Mouse (Mus musculus) ovary, adult 18-20 months (tissue): Measurements from ENCODE around the gene Hist2h3c1.
"Not testable (repeated sequence)": the region's sequence is repeated elsewhere in the genome, so short reads cannot be mapped to it uniquely, and the experiment has no call there.

Experiments used
- DNase-seq: peaks from one replicate; pipeline ENCODE4 v3.0.0; 2022; ENCODE audit warnings: low spot score, mixed read lengths

Hist2h3c1 gene

DNA sequence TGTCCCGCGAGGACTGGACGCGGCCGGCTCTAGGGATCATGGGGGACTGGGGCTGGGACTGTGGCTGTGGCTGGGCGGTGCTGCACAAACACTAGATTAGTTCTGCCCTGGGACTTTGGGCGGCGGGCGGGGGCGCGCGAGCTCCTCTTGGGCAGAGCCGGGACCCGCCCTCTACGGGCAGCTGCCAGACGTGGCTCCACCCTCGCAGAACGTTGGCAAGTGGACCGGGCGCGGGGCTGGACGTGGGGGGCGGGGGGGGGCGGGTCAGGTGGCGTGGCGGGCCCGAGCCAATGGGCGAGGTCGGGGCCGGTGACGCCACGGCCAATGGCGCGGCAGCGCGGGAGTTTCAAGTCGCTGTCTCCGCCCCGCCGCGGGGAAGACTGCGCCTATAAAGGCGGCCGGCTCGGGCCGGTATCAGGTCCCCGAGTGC is at the start of gene Hist2h3c1:
Gene Hist2h3c1, plus strand, starts transcription at position 259 of the 430 bp plus-strand sequence.
- DNase-seq = not testable (repeated sequence)

DNA sequence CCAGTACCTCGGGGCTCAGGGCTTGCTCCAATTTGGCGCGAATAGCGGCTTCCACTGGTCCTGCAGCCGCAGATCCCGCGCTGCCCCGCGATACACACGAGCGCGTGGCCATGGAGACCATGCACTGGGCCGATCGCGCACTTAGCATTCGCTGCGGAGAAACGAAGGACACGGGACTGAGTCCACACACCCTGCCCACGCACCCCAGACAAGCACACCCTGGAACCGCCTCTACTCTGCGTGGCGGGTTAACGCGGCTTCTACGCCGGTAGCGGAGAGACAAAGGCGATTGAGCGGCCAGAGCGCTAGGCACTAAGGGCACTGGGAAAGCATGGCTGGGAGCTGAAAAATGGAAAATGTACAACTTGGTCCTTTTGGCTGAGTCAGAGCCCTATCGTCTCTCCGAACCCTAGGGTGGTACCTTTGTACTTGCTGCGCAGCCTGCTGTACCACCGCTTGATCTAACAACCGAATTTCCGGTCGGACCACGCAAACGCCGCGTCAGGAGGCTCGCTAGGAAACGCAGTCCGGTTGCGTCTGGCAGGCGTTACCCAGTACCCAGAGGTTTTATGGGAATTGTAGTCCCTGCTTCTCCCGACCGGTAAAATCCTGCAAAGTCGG is 49.2 kb upstream of the Hist2h3c1 start:
- peak; percentile 83 for DNase-seq

DNA sequence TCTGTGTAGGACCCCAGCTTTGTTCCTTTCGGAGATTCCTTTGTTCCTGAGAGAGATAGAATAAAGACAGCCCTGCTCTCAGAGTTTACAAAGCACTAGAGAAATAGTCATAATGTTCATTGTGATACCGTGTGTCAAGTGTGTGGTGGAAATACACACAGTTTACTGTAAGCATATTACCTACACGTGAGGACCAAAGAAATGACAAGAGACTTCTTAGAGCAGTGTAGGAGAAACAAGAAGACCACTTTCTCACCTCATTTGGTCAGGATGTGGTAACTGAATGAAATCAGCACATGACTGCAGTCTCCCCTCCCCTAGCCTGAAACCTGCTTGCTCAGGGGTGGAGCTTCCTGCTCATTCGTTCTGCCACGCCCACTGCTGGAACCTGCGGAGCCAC is 48.3 kb upstream of the Hist2h3c1 start:
- DNase-seq = no peak

GRCm38 (mm10) chr3:96198601-96199251 is 47.8 kb upstream of the Hist2h3c1 start:
- DNase-seq = not testable (repeated sequence)

GRCm38 (mm10) chr3:96199731-96200130 is 46.8 kb upstream of the Hist2h3c1 start:
- DNase-seq = no peak

DNA sequence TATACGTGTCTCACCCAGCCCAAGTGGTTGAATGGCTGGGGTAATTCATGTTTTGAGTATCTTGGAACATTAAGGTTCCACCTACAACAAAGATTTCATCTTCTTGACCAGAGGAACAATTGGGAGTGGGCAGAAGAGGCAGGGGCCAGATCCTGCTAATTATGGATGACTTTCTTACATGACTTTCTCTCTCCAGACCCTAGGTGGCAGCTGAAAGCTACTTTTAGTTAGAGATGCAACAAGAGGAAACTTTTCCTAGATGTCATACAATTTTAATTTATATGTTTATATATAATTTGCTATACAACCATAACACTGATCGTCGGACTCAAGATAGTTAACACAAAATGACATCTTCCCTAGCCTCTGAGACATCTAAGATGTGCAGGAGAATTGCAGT is 38.7 kb upstream of the Hist2h3c1 start:
- no peak for DNase-seq

DNA sequence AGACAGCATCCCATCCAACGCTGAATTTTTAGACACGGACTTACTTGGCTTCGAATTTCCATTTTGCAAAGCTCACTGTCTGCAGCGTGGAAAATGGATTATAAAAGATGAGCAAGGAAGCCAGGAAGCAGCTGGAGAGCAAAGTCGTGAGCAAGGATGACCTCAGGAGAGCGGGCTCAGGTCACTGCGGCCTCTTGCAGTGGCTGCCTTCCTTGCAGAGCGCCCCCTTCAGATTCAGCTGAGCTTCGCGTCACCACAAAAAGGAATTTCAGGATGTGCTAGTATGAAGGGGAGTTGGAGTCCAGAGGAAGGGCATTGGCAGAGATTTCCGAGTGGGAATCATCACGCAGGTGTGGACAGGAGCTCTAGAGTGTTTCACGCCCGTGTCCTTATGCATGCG is 37.2 kb upstream of the Hist2h3c1 start:
- DNase-seq = no peak

GRCm38 (mm10) chr3:96219191-96219641 is 27.3 kb upstream of the Hist2h3c1 start:
- no peak for DNase-seq

DNA sequence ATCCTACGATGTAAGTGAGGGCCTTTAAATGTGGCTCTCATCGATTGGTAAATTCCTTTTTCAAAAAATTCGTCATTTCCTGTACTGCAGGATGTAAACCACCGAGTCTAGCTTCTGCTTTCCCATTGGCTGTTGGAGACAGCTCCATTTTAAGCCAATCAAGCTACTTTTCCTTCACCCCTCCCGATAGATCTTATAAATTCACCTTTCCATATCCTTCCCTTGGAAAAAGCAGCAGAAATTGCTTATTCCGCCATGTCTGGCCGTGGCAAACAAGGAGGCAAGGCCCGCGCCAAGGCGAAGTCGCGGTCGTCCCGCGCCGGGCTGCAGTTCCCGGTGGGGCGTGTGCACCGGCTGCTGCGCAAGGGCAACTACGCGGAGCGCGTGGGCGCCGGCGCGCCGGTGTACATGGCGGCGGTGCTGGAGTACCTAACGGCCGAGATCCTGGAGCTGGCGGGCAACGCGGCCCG is 26.8 kb upstream of the Hist2h3c1 start, which contains the start of the genes Bola1 and Hist2h2ab:
Gene Bola1, minus strand, starts transcription at position 49 of the 470 bp plus-strand sequence.
Gene Hist2h2ab, plus strand, starts transcription at position 205 of the 470 bp plus-strand sequence.
- peak; percentile 65 for DNase-seq

DNA sequence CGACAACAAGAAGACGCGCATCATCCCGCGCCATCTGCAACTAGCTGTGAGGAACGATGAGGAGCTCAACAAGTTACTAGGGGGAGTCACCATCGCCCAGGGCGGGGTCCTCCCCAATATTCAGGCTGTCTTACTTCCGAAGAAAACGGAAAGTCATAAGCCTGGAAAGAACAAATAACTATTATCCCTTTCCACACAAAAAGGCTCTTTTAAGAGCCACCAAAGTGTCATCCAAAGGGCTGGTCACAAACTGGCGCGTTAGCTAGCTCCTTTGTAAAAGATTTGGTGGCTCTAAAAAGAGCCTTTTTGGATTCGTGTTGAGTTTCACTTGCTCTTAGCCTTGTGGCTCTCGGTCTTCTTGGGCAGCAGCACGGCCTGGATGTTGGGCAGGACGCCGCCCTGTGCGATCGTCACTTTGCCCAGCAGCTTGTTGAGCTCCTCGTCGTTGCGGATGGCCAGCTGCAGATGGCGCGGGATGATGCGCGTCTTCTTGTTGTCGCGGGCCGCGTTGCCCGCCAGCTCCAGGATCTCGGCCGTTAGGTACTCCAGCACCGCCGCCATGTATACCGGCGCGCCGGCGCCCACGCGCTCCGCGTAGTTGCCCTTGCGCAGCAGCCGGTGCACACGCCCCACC is 26.2 kb upstream of the Hist2h3c1 start:
- not testable (repeated sequence) for DNase-seq

DNA sequence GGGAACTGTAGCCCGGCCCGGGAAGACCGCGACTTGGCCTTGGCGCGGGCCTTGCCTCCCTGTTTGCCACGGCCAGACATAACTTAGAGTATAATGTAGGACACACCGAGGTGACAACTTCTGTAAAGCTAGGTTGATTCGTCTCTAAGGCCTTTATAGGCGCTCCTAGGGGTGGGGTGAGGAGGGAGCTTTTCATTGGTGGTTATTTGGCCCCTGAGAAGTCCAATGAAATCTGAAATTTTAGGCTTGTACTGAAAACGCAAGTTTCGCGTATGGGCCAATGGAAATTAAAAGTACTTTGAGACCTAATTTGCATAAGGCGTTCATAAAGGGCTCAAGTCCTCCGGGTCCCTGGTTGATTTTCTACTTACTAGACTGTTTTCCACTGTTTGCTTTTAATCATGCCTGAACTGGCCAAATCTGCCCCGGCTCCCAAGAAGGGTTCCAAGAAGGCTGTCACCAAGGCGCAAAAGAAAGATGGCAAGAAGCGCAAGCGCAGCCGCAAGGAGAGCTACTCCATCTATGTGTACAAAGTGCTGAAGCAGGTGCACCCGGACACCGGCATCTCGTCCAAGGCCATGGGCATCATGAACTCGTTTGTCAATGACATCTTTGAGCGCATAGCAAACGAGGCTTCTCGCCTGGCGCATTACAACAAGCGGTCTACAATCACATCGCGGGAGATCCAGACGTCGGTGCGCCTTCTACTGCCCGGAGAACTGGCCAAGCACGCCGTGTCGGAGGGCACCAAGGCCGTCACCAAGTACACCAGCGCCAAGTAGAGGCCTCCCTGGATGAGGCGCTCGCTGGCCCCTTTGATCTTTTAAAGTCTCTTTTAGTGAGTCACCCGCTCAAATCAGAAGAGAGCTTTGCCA is 25.5 kb upstream of the Hist2h3c1 start, which contains the start of the genes Hist2h2ac and Hist2h2be:
Gene Hist2h2ac, minus strand, starts transcription at position 116 of the 875 bp plus-strand sequence.
Gene Hist2h2be, plus strand, starts transcription at position 355 of the 875 bp plus-strand sequence.
- DNase-seq = peak; percentile 88

DNA sequence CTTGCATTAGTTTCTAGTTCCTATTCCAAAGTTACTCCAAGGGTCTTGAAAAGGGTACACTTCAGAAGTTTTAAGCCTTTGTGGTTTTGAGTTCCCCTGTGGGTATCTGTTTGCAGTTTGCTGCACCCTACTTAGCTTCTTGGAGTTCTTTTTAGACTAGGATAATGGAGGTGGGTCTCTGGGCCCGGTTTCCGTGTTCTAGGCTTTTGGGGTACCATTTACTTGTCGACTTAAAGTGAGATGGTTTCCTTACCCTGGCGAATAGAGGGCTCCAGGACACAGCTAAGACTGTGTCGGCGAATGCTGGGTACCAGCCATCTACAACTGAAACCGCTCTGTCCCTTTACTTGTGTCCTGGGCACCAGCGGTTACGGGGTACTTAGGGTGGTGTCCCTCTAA is 24.8 kb upstream of the Hist2h3c1 start:
- no peak for DNase-seq

- DNase-seq = no peak
Observed at GRCm38 (mm10) chr3:96222774-96223173, 23.7 kb upstream of the Hist2h3c1 start.

DNA sequence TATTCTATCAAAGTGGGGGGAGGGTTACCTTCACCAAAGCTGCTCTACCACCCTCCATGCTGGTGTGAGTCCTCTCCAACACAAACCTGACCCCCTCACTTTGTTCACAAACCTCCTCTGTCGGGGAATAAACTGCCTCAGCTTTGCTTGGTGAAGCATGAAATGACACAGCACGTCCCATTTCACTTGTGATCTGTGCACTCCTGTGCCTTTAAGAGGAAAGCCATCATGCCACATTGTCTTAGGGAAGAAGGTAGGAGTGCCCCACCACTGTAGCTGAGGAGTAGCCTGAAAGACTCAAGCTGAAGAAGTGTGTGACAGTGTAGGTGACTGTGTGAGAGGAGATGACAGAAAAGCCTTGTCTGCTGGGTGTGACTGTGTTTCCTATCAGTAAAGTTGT is 21.1 kb upstream of the Hist2h3c1 start:
- no peak for DNase-seq

GRCm38 (mm10) chr3:96226695-96227648 is 19.5 kb upstream of the Hist2h3c1 start:
- no peak for DNase-seq

DNA sequence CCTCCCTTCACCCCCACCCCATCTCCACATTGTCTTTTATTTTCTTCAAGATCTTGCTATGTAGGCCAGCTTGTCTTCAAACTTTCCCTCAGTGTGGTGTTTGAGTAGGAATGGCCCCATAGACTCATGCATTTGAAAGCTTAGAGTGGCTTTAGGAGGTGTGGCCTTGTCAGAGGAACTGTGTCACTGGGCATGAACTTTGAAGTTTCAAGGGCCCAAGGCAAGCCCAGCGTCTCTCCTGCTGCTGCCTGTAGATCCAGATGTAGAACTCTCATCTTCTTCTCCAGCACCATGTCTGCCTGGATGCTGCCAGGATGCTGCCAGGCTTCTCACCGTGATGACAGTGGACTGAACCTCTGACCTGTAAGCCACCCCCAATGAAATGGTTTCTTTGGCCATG is 17.7 kb upstream of the Hist2h3c1 start:
- DNase-seq = no peak

DNA sequence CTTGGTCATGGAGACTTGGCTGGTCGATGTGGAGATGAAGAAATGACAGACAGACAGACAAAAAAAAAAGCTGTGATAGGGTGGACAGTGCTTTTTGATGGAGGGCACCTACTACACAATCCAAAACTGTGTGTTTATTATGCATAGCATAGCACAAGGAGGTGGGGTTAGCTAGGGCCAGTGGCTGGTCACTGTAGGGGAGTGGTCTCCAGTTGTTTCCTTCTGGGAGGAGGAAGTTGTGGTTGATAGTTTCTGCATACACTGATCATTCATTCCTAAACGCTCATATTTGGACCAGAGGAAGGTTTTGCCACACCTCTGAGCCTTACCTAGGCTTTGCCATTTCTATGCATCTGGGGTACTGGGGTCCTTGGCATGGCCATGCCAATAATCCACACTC is 16.1 kb upstream of the Hist2h3c1 start:
- DNase-seq = no peak

DNA sequence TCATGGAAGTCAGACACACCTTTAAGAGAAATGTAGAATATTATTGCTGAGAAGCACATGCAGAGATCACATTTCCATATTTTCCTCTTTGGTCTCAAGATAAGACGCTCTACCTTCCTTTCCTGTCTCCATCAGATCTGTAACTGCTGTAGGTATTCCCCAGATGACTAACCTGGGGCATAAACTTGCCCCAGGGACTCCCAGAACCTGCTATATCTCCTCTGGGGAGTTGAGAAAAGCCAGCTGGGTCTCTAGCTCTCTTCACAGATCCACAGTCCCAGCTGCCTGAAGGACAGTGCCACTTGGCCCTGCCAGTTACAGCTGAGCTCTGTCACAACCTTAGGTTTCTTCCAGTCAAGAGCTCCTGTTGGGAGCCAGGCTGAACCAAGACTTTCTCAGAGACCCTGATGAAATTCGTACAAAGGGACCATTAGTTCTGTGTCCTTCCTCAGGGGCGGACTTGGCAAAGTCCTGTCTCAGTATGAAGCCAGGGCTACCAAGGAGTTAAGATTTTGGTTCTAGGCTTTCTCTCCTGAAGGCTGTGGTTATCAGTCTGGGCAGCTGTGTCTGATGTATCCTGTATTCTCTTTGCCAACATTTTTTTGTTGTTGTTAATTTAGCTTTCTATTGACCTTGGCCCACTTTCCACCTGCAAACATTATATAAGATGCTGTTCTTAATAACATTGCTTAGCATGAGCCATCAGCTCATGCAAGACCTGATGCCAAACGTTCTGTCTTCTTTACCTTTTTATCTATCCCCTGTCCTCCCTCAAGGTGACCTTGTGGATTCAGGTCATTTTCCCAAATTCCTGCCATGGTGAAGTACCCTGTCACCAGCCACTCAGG is 15.4 kb upstream of the Hist2h3c1 start:
- DNase-seq = no peak

DNA sequence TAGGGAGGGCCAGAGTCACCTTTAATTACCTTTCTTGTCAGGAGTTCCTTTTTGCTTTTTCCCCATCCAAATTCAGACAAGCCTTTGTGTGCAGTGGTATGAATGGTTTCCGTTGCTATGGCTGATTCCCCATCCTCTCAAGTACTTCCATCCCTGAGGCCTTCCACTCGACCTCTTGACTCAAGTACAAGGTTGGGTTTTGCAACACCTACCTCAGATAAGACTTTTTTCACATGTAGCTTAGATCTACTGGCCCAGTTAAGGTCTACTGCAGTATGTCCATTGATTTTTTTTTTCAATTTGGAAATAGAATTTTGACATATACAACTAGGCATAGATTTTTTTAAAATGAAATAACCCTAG is 14.7 kb upstream of the Hist2h3c1 start:
- DNase-seq = no peak

- no peak for DNase-seq
Observed at GRCm38 (mm10) chr3:96234914-96235313, 11.6 kb upstream of the Hist2h3c1 start.
